Mouse (Mus musculus) right cerebral cortex, postnatal 10 days (tissue): Measurements from ENCODE around the gene Rabgap1l.

Experiments
- DNase-seq, 2 experiments: peaks; one replicate each; pipeline ENCODE4 v3.0.0; 2021; ENCODE audit warnings: low spot score in 2 of 2

Rabgap1l gene

DNA sequence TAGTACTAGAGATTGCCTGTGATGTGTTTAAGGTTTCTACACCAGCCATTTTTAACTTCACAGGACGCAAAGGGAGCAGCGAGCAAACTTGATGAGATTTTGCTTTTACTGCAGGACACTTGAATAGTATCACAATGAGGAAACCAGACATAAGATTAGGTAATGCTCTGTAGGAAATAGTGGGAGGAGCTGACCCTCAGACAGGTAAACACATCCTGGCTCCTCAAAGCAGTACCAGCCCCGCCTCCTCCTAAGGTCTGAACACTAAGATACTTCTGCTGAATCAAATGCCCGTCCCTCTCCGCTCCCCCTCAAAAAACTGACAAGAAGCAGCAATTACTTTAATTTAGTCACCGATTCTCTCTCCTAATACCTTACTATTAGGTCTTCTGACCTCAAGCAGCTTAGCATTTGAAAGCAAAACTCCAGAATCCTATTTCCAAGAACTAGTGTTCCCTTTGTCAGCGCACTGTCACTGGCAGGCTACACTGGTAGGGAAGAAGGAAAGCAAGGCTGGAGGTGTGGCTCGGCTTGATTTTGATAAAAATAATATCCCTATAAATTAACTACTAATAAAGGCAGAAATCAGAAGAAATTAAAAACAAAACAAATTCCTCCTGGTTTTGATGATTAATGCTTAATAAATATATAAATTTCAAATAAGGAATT lies 474.8 kb downstream of the Rabgap1l start:
- no peak for DNase-seq

DNA sequence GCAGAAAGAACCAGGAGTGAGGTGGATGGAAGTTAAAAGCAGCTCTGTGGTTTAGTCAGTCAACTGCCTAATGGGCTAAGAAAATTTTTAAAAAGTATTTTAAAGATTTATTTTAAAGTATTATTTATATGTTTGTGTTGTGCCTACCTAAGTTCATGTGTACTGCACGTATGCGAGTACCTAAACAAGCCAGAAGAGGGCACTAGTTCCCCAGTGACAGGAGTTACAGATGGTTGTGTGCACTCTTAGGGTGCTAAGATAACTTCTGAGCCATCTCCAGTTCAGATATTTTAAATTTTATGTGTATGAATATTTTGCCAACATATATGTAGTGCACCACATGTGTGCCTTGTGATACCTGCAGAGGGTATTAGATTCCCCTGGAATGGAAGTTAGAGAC lies 476.8 kb downstream of the Rabgap1l start:
- DNase-seq: no peak

DNA sequence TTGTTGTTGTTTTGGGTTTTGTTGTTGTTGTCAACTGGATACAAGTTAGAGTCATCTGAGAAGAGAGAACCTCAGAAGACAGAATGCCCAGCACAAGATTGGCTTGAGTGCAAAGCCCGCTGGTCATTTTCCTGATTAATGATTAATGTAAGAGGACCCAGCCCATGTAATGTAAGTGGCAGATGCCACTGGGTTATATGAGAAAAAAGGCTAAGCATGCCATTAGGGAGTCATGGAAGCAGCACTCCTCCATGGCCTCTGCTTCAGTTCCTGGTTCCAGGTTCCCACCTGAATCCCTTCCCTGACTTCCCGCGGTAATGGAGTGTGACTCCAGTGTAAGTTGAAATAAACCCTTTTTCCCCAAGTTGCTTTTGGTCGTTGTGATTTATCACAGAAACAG lies 480.4 kb downstream of the Rabgap1l start:
- DNase-seq: no peak

DNA sequence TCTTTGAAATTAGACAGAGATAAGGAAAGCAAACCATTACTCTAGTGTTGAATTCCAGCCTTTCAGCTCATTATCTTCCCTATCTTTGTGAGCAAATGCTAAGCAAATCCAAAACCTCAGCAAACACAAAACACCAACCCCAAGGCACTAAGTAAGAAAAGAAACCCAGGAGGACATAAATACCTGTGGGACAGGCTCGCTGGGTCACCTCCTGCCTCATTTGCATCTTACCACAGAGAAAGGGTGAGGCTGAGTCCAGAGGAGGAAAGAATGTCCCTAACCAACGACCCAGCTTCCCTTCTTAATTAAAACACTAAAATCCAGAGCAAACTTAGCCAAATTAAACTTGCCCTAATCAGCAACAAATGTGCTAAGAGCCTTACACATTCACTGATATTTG lies 481.1 kb downstream of the Rabgap1l start:
- DNase-seq: no peak

DNA sequence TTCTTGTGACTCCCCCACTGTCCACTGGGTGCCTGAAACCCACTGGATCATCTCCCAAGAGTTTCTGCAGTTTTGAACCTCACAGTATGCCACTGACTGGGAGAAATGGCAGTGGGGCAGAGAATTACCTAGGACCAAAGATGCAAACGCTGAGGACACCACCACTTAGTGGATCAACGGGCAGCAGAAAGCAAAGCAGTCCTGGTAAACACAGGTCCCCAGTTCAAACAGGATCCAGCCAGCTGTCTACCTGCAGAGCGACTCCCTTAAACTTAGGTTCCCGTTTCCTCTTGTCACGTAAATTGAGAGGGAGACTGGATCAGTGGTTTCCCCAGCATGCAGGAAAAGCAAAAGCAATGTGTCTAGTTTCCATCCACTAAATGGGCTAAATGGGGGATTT lies 483.1 kb downstream of the Rabgap1l start:
- no peak for DNase-seq

DNA sequence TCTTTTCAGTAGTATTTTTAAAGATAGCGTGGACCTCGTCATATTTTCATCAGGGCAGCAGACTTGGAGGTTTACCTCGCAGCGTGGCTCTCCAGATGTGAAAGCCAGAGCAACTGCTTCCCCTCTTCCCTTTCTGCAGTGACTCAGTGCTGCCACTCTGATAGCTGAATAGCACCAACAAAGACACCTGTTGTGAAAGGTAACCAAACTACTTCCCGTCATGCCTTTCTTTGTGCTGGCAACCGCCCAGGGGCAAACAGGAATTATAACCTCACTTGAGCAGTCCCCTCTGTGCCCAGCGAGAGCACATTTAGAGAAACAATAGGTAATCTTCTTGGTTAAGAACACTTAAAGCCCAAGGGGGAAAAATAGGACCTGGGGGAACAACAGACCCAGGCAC lies 484.0 kb downstream of the Rabgap1l start:
- no peak for DNase-seq

DNA sequence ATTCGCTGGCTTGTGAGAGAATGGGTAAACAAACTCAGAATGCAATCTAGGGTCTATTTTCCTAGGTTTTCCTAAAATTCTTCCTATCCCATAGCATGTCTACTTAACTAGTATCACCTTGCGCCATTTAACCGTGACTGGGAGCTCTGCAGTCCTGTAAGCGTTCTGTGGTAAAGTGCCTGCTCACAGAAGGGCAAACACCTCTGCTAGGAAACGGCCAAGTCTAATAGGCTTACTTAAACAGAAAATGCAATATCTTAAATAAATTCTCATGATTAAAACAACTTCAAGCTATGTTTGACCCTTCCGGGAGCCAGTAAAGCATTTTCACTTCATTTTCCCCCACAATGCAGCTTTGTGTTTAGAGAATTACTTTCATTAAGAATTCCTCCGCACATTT lies 484.5 kb downstream of the Rabgap1l start:
- DNase-seq: no peak

DNA sequence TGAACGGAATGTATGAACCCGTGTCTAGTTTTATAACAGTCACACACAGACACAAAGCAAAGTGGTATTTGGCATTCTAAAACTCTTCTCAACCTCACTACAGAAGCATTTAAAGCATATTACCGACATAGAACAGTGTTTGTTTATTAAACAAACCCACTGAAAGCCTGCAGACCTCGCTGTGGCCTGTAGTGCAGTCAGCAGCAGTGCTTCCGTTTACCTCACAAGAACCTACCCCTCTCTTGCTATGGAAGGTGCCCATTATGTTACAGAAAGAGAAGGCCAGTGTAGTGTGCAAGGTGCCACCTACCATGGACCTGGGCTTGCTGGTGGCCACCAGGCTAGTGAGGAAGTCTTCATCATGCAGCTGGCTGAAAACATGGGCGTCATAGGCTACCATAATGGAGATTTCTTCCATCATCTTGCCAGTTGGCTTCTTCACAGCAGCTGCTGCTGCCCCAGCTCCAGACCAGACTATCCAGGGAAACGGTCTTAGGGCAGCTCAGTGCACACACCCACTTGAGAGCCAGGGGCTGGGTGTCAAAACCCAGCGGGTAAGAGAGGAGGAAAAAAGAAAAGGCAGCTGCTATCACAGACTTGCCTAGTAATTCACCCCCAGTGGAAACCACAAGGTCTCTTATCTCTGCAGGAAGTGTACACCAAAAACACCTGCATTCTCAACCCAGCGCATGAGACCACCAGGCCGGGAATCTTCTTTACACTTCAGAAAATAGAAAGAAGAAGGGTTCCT lies 486.0 kb downstream of the Rabgap1l start:
- no peak for DNase-seq

DNA sequence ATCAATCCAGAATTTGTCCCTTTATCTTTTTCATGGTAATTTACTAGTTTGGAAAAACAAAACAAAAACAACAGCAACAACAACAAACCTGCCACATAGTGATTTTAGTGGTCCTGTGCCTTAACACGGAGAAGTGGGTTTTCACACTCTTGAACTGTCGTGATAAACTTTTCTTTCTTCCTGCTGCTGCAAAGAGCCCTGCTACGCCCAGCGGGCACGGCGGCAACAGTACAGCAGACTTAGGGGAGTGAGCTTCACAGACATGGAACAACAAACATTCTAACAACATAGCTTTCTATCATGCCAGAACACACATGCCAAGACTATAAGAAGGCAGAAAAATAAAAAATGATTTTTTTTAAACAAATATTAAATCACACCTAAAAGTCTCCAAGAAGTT lies 486.7 kb downstream of the Rabgap1l start:
- DNase-seq: no peak

DNA sequence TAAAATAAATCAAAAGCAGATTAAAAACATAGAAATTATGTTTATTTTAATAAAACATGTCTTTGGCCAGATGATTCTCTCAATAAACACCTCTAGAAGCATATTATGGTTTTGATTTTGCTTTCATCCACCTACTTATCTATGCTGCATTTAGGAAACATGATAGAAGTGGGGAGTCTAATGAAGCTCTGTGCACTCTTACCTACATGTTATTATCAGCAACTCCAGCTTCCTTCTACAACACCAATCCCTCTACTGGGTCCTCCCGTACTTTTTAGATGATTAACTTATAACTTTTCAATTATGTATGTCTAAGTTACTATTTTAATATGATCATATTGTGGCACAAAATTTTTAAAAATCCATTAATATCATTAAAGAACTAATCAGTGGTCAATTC lies 487.2 kb downstream of the Rabgap1l start:
- no peak for DNase-seq

DNA sequence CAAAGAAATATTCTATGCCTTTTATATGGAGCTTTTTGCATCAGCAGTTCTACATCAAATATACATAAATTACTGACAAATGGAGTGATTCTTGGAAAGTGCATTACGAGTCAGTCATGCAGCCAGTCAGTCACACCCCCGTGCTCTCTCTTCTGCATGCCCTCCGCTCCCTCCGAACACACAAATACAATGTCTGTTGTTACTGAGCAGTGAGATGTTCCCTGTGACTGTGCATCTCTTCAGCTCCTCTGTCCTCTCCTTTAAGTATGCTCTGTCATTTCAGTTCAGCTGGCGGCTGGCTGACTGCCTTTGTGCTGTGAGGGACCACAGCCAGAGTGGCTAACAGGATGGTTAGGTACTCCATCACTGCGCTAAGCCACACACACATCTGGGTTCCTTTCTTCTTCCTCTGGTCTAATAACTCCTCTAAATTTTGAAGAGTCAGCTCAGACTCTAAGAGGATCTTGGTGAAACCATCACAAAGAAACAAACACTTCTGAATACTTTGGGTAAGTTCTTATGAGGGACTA lies 488.0 kb downstream of the Rabgap1l start:
- DNase-seq: no peak

DNA sequence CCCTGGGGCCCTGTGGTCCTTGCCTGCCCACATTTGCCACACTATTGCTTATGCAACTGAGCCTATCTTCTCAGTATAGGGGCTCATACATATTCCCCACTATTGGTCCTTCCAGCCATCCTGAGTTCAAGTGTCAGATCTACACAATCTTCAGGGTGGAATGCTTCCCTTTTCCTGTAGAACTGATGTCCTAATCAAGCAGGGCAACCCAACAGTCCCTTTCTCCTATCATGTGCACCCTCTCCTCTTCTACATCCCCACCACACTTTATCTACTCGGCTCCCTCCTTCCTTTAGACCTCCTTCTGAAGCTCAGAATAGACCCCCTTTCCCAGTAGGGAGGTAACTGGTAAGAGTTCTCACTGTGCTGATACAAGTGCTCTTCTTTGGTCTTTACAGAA lies 490.7 kb downstream of the Rabgap1l start:
- no peak for DNase-seq

DNA sequence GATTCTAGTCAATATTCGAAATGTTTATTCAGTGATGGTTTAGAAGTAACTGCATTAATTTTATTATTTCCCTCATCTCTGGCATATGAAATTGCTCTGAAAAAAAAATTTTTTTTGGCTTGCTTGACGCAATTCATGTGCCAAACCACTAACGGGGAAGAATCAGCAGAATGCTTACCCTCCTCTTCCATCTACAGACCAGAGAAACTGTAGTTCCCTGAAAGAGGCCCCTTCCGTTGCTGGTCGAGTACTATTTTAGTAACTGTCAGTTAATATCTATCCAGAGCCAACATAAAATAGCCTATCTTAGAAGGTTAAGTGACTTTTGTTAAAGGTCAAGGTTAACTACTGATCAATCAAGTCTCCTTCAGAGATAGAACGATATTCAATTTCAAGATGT lies 491.9 kb downstream of the Rabgap1l start:
- DNase-seq: no peak

DNA sequence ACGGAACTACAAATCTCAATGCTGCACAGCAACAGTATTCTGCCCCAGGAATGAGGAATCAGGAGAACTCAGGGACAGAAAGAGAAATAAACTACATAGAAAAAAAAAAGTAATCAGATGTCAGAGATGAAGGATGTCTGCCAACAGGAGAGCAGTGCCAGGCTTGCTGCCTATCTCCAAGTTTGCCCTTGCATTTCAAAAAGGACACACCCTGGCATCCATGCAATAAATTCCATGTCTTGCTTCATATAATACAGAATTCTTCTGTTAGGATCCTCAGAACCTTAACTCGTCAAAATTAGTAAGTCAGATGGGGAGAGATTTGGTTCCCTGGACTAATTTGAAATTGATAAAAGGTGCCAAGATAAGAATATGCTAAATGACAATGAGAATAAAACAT lies 492.3 kb downstream of the Rabgap1l start:
- DNase-seq: no peak

DNA sequence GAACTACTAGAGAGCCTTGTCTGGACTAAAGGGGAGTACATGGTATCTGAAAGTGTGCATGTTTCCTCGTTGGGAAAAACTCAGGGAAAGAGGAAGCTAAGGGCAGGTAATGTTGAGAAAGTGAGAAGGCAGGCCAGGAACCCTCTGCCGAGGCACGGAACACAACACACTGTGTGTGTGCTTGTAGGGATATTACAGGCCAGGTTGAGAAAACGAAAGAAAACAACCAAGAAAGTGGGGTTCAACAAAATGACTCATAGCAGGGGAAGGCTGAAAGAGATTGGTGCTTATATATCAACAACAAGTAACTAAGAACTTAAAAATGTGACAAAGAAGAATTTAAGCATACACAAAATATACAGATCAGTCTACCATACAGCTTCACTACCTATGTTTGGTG lies 493.0 kb downstream of the Rabgap1l start:
- DNase-seq: no peak

DNA sequence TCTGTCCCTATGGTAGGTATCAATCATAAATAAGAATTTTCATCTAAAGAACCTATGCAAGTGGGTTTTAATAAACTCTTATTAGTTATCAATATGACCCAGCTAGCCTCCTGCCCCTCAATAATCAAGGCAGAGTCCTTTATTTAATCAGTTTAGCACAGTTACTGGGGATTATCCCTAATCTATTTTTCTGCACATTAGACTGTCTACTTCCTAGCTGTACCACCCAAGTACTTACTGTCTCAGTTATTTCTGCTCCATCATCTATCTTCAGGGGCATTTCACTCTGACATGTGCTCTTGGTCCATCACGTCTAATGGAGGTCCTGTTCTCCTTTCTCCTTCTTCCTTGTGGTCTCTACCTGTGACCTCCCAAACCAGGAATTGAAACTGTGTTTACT lies 494.1 kb downstream of the Rabgap1l start:
- no peak for DNase-seq

DNA sequence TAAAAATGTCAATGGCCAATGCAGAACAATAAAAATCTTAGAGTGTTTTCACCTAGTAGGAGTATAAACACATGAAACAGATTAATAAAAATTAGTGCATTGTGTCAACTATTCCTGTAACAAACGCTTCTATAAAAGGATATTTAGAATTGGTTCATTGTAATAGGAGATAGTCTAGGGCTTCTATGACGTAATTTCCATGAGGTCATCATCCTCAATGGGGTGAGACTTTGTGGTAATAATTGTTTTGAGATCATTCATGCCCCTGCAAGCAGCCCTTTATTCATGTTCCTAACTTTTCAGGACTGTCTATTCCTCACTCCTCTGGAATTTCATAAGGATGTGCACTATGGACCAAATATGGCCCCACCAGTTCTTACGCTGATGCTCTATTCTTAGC lies 495.3 kb downstream of the Rabgap1l start:
- no peak for DNase-seq

DNA sequence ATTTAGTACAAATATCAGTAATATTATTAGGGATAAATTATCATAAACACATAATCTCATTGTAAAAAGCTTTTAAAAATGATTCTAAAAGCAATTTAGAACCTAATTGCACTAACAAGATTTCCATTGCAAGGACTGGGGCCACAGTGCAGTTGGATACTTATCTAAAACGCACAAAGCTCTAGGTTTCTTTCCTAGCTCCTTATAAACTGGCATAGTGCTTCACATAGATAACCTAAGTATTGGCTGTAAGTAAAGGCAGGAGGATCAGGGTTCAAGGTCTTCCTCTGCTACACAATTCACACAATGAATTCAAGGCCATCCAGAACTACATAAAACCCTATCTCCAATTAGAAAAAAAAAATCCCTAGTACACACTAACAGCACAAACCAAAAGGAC lies 497.7 kb downstream of the Rabgap1l start:
- DNase-seq: no peak

DNA sequence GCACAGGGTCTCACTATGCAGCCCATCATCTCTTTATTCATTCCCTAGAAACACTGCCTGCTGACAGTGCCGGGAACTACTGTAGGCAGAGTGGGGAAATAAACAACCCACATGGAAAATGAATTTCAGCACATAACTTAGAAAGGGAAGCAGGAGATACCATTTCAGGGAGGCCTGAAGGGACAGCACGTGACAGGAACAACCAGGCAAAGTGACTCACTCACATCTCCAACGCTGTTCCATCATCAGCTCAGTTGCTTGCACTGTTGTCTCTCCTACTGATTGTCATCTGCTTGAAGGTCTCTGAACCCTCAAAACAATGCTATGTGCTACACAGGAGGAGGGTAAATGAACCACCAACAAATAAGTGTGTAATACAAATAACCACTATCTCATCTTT lies 499.5 kb downstream of the Rabgap1l start:
- DNase-seq: no peak

DNA sequence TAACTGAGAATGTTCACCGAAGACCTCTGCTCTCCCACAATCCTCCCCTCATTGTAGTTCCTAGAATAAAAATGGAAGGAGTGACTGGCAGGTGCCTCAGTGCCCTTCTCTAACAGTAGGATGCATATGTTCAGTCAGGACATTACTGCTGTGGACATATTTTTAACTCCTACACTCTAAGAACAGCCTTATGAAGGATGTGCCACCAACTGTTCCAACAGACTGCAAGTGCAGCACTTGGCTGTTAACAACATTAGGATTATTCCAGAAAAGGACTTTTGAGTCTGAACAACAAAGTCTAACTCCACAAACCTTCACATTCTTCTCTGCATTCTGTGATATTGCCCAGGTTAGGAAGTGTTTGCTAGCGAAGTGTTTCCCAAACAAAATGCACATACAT lies 501.0 kb downstream of the Rabgap1l start:
- DNase-seq: peak in 1 of 2 experiments; percentile 49

DNA sequence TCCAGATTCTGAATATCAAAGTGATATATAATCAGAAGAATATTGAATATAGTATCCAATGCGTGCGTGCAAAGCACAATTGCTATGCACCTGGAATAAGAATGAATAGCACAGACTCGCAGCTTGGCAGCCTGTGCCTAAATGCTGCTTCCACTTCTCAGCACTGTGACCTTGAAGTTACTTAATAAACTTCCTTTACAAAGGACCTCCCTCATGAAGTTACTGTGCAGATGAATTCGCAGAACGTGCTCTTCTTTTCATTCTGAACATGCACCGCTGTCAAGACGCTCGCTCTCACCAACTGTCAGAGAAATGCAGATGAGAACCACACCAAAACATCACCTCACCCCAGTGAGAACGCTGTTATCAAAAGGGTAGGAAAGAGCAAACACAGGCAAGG lies 502.8 kb downstream of the Rabgap1l start:
- DNase-seq: no peak

DNA sequence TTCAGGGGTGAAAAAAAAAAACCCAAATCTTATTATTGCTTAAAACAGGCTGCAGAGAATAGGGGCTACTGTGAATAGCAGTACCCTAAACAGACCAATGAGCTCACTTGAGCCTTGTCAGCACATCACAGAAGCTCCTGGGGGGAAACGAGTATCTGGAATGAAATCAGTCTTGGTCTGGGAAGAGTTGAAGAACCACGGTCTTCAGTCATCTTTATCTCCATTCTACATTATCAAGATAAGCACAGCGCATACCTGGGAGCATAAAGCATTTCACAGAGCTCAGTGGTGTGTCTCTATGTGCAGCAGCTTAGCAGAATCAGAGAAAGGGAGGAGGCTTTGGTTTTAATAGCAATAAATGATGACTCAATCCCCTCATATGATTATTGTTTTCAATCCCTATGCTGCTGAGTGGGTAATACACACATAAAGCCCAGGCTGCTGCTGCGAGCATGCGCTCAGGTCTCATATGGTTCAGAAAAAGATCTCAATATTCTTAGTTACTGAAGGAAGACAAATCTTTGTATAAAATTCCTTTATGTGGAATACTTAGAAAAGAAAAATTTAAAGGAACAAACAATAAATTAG lies 505.9 kb downstream of the Rabgap1l start:
- no peak for DNase-seq
